Mouse (Mus musculus): ENCODE data around the gene C77080. TPM values are rescaled to one million over a fixed set of nuclear protein-coding genes. Genes with fewer than 3 reads are reported as not detected.

C77080 gene
- polyA plus RNA-seq, 1 experiment from 2014 or later: 6.7 TPM

- H3K36me3 ChIP-seq (ENCODE audit: insufficient read depth, low read length): peaks cover 17% of the 10 kb centered on the region; the same call in 1 of the 2 replicates
- no peak for ATAC-seq
Observed at GRCm38 (mm10) chr4:129197514-129197913, 63.7 kb downstream of the C77080 start.

GRCm38 (mm10) chr4:129194280-129194679, 66.9 kb downstream of the C77080 start:
- Histone ChIP-seq H3K27me3 (replicated peaks; ENCODE audit: insufficient read depth, low read length) (no peaks in the 10 kb centered on the region), H3K4me2 (replicated peaks; ENCODE audit: low read depth, low read length) (no peak overlapping the region), H3K36me3 (ENCODE audit: insufficient read depth, low read length) (peaks cover 17% of the 10 kb centered on the region; the same call in 1 of the 2 replicates), H3K27ac (ENCODE audit: low read length) (no peak overlapping the region), H3K9ac (replicated peaks; ENCODE audit: low read depth) (no peak overlapping the region), H3K9me3 (ENCODE audit: low read length) (no peaks in the 10 kb centered on the region), H3K4me1 (ENCODE audit: insufficient read depth, low read depth, low read length) (peaks cover 10% of the 10 kb centered on the region), H3K4me3 (ENCODE audit: low read depth, low read length) (no peak overlapping the region)
- WGBS: 95% methylated on average over 1 of the region's 1 CpGs
- TF ChIP-seq EP300 (IDR thresholded peaks at IDR 0.05): no peak
- TF ChIP-seq CTCF (IDR thresholded peaks at IDR 0.05): no peak
- ATAC-seq: no peak
- DNase-seq (ENCODE audit: low spot score): no peak

More at GRCm38 (mm10) chr4:129197514-129197913, 63.7 kb downstream of the C77080 start:
- no peaks in the 10 kb centered on the region for H3K9me3 ChIP-seq (ENCODE audit: low read length)
- no peak overlapping the region for H3K4me3 ChIP-seq (ENCODE audit: low read depth, low read length)
- DNase-seq (ENCODE audit: low spot score): no peak
- H3K27ac ChIP-seq (ENCODE audit: low read length): no peak overlapping the region
- no peaks in the 10 kb centered on the region for H3K4me1 ChIP-seq (ENCODE audit: insufficient read depth, low read depth, low read length)
- no peaks in the 10 kb centered on the region for H3K27me3 ChIP-seq (replicated peaks; ENCODE audit: insufficient read depth, low read length)
- no peak for TF ChIP-seq CTCF (IDR thresholded peaks at IDR 0.05)
- no peak for TF ChIP-seq EP300 (IDR thresholded peaks at IDR 0.05)
- H3K4me2 ChIP-seq (replicated peaks; ENCODE audit: low read depth, low read length): no peak overlapping the region
- no peak overlapping the region for H3K9ac ChIP-seq (replicated peaks; ENCODE audit: low read depth)
- 99% methylated on average over 6 of the region's 6 CpGs for WGBS

- Histone ChIP-seq H3K4me1 (ENCODE audit: insufficient read depth, low read depth, low read length) (peaks cover 10% of the 10 kb centered on the region), H3K9me3 (ENCODE audit: low read length) (no peaks in the 10 kb centered on the region), H3K4me3 (ENCODE audit: low read depth, low read length) (no peak overlapping the region), H3K27me3 (replicated peaks; ENCODE audit: insufficient read depth, low read length) (no peaks in the 10 kb centered on the region), H3K4me2 (replicated peaks; ENCODE audit: low read depth, low read length) (no peak overlapping the region), H3K36me3 (ENCODE audit: insufficient read depth, low read length) (peaks cover 8% of the 10 kb centered on the region; the same call in 1 of the 2 replicates), H3K9ac (replicated peaks; ENCODE audit: low read depth) (no peak overlapping the region), H3K27ac (ENCODE audit: low read length) (no peak overlapping the region)
- no peak for DNase-seq (ENCODE audit: low spot score)
- no peak for TF ChIP-seq CTCF (IDR thresholded peaks at IDR 0.05)
- TF ChIP-seq EP300 (IDR thresholded peaks at IDR 0.05): no peak
- no peak for ATAC-seq
- 73% methylated on average over 5 of the region's 5 CpGs for WGBS
Observed at GRCm38 (mm10) chr4:129191691-129192090, 69.5 kb downstream of the C77080 start.

GRCm38 (mm10) chr4:129190538-129190937, 70.7 kb downstream of the C77080 start:
- Histone ChIP-seq H3K36me3 (ENCODE audit: insufficient read depth, low read length) (no peaks in the 10 kb centered on the region), H3K4me1 (ENCODE audit: insufficient read depth, low read depth, low read length) (peaks cover 10% of the 10 kb centered on the region), H3K9me3 (ENCODE audit: low read length) (no peaks in the 10 kb centered on the region), H3K27ac (ENCODE audit: low read length) (peak overlapping the region; percentile 58), H3K9ac (replicated peaks; ENCODE audit: low read depth) (peak overlapping the region; percentile 58), H3K4me3 (ENCODE audit: low read depth, low read length) (peak overlapping the region; percentile 82), H3K27me3 (replicated peaks; ENCODE audit: insufficient read depth, low read length) (no peaks in the 10 kb centered on the region), H3K4me2 (replicated peaks; ENCODE audit: low read depth, low read length) (peak overlapping the region; percentile 89)
- TF ChIP-seq CTCF (IDR thresholded peaks at IDR 0.05) (no peak), EP300 (IDR thresholded peaks at IDR 0.05) (no peak)
- under 1% methylated on average over 12 of the region's 12 CpGs for WGBS
- no peak for ATAC-seq
- DNase-seq (ENCODE audit: low spot score): no peak

GRCm38 (mm10) chr4:129189542-129190519, 71.4 kb downstream of the C77080 start, which contains the start of the genes S100pbp and Yars:
Gene S100pbp, minus strand, starts transcription at chr4:129189727.
Gene Yars, plus strand, starts transcription at chr4:129189760.
- peak within 1 kb of the TSS; percentile 90 for H3K27ac ChIP-seq (ENCODE audit: low read length)

GRCm38 (mm10) chr4:129188803-129189541, 72.2 kb downstream of the C77080 start:
- H3K4me2 ChIP-seq (replicated peaks; ENCODE audit: low read depth, low read length): peak overlapping the region; percentile 88
- H3K27me3 ChIP-seq (replicated peaks; ENCODE audit: insufficient read depth, low read length): no peaks in the 10 kb centered on the region
- H3K4me1 ChIP-seq (ENCODE audit: insufficient read depth, low read depth, low read length): peaks cover 10% of the 10 kb centered on the region
- DNase-seq (ENCODE audit: low spot score) (peak; percentile 54), ATAC-seq (peak; percentile 63)
- peak overlapping the region; percentile 73 for H3K9ac ChIP-seq (replicated peaks; ENCODE audit: low read depth)
- 2% methylated on average over 28 of the region's 74 CpGs for WGBS
- no peak for TF ChIP-seq EP300 (IDR thresholded peaks at IDR 0.05)
- peak; percentile 12; the same call in 1 of the 2 replicates for TF ChIP-seq CTCF (IDR thresholded peaks at IDR 0.05)
- no peaks in the 10 kb centered on the region for H3K36me3 ChIP-seq (ENCODE audit: insufficient read depth, low read length)
- H3K4me3 ChIP-seq (ENCODE audit: low read depth, low read length): peak overlapping the region; percentile 82
- H3K9me3 ChIP-seq (ENCODE audit: low read length): no peaks in the 10 kb centered on the region
- peak overlapping the region; percentile 90 for H3K27ac ChIP-seq (ENCODE audit: low read length)

More at GRCm38 (mm10) chr4:129189542-129190519, 71.4 kb downstream of the C77080 start, which contains the start of the genes S100pbp and Yars:
- peak within 1 kb of the TSS; percentile 89 for H3K4me2 ChIP-seq (replicated peaks; ENCODE audit: low read depth, low read length)
- peak; percentile 94 for ATAC-seq
- no peaks in the 10 kb centered on the region for H3K27me3 ChIP-seq (replicated peaks; ENCODE audit: insufficient read depth, low read length)
- TF ChIP-seq EP300 (IDR thresholded peaks at IDR 0.05) (peak; percentile 71), CTCF (IDR thresholded peaks at IDR 0.05) (peak; percentile 51)
- H3K4me3 ChIP-seq (ENCODE audit: low read depth, low read length): peak within 1 kb of the TSS; percentile 82
- peak within 1 kb of the TSS; percentile 73 for H3K9ac ChIP-seq (replicated peaks; ENCODE audit: low read depth)
- peak; percentile 99 for DNase-seq (ENCODE audit: low spot score)
- no peaks in the 10 kb centered on the region for H3K9me3 ChIP-seq (ENCODE audit: low read length)
- peaks cover 10% of the 10 kb centered on the region for H3K4me1 ChIP-seq (ENCODE audit: insufficient read depth, low read depth, low read length)
- H3K36me3 ChIP-seq (ENCODE audit: insufficient read depth, low read length): no peaks in the 10 kb centered on the region
- WGBS: 0% methylated on average over 55 of the region's 58 CpGs
